Mouse (Mus musculus) left cerebral cortex, adult 9 months (tissue): Measurements from ENCODE around the gene Anxa11.
"Not testable (repeated sequence)": the region's sequence is repeated elsewhere in the genome, so short reads cannot be mapped to it uniquely, and the experiment has no call there.

Experiments
- DNase-seq, 2 experiments: peaks; one replicate each; pipeline ENCODE4 v3.0.0; 2022; ENCODE audit warnings: low spot score in 2 of 2

The Anxa11 gene

GRCm38 (mm10) chr14:25869135-25869878, 27.4 kb downstream of the Anxa11 start:
- DNase-seq = no peak

GRCm38 (mm10) chr14:25872461-25873415, 30.8 kb downstream of the Anxa11 start:
- peak in 1 of 2 experiments; percentile 65 for DNase-seq

- not testable (repeated sequence) for DNase-seq
Observed at GRCm38 (mm10) chr14:25876640-25877039, 34.7 kb downstream of the Anxa11 start.

GRCm38 (mm10) chr14:25881769-25882168, 39.8 kb downstream of the Anxa11 start:
- not testable (repeated sequence) for DNase-seq

GRCm38 (mm10) chr14:25885886-25886285, 43.9 kb downstream of the Anxa11 start:
- DNase-seq = not testable (repeated sequence)

- DNase-seq = not testable (repeated sequence)
Observed at GRCm38 (mm10) chr14:25894566-25894965, 52.6 kb downstream of the Anxa11 start.

GRCm38 (mm10) chr14:25895686-25896085, 53.7 kb downstream of the Anxa11 start:
- not testable (repeated sequence) for DNase-seq

GRCm38 (mm10) chr14:25903000-25903399, 61.0 kb downstream of the Anxa11 start, which contains the start of gene Plac9a:
Gene Plac9a, minus strand, starts transcription at chr14:25903100.
- not testable (repeated sequence) for DNase-seq

GRCm38 (mm10) chr14:25905243-25905642, 63.3 kb downstream of the Anxa11 start:
- peak in 1 of 2 experiments; percentile 2 for DNase-seq

- DNase-seq = not testable (repeated sequence)
Observed at GRCm38 (mm10) chr14:25907272-25907671, 65.3 kb downstream of the Anxa11 start.

- DNase-seq = not testable (repeated sequence)
Observed at GRCm38 (mm10) chr14:25908976-25909375, 67.0 kb downstream of the Anxa11 start.

GRCm38 (mm10) chr14:25918427-25919170, 76.6 kb downstream of the Anxa11 start:
- DNase-seq = not testable (repeated sequence)

GRCm38 (mm10) chr14:25926814-25927561, 85.0 kb downstream of the Anxa11 start:
- not testable (repeated sequence) for DNase-seq

- not testable (repeated sequence) for DNase-seq
Observed at GRCm38 (mm10) chr14:25927562-25927881, 85.6 kb downstream of the Anxa11 start, which contains the start of gene Tmem254a. Gene Tmem254a, minus strand, starts transcription at chr14:25927672.
